Mouse (Mus musculus): ENCODE measurements around the gene Spint2. TPM values are rescaled to one million over a fixed set of nuclear protein-coding genes. Genes with fewer than 3 reads are reported as not detected.
A peak's percentile ranks its signal among the peaks of the same experiment; 100 is the strongest.
"Not testable (repeated sequence)": the region's sequence is repeated elsewhere in the genome, so short reads cannot be mapped to it uniquely, and the experiment has no call there.

Gene Spint2
- polyA plus RNA-seq, 2 experiments from 2014 or later: 66.6 to 70.2 TPM

- ATAC-seq: not testable (repeated sequence)
These were observed 44.1 kb downstream of the Spint2 start for GRCm38 (mm10) chr7:29237596-29237995.

GRCm38 (mm10) chr7:29236593-29236992 lies 45.1 kb downstream of the Spint2 start:
- ATAC-seq: no peak

DNA sequence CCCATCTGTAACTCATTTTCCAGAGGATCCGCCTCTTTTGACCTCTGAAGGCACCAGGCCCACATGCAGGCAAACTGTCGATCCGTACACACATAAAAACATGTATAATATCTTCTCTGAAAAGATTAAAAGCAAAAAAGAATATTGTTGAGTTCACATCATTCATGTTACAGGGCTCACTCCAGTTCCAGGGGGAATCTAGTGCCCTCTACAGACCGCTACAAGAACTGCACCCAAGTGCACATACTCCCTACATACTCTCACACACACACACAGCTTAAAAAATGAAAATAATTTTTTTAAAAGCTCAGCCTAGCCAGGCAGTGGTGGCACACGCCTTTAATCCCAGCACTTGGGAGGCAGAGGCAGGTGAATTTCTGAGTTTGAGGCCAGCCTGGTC lies 47.1 kb downstream of the Spint2 start:
- ATAC-seq: no peak

- no peak for ATAC-seq
These were observed 48.0 kb downstream of the Spint2 start for GRCm38 (mm10) chr7:29233745-29234144.

- ATAC-seq: peak; percentile 38
These were observed 49.3 kb downstream of the Spint2 start, which contains the start of gene Kcnk6 for GRCm38 (mm10) chr7:29232247-29233013. Kcnk6 (minus strand) TSS chr7:29232515.

GRCm38 (mm10) chr7:29231517-29231916 lies 50.2 kb downstream of the Spint2 start:
- ATAC-seq: no peak

DNA sequence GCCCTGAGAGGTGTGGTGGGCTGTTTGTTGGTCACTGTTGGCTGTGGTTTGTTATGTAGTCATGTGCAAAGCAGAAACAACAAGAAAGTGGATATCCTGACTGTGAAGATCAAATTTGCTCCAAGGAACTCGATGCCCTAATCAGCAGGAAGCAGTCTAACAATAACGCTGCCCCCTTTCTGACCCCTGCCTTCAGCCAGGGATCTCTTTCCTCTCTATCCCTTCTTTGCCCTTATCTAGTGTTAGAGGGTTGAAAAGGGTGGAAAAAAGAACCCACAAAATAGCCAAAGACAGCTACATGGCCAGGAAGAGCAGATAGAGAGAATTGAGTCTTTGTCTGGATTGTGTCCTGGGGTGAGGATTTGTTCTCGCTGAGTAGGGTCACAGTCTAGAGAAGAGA lies 51.2 kb downstream of the Spint2 start:
- no peak for ATAC-seq

DNA sequence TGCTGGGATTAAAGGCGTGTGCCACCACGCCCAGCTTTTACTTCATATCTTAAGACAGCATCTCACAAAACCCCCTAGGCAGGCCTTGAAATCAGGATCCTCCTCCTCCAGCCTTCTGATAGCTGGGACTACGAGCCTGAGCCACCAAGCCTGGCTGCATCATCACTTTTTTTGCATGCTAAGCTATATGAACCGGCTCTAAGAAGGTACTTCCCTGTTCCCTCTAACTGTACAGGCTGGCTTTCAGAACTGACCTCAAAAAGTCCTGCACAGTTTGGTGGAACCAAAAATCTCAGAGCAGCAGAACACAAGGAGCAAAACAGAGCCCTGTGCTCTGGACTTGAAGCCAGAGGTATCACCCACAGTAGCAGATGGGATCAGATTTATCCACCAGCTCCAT lies 53.5 kb downstream of the Spint2 start:
- ATAC-seq: no peak

GRCm38 (mm10) chr7:29225520-29225919 lies 56.2 kb downstream of the Spint2 start:
- no peak for ATAC-seq

DNA sequence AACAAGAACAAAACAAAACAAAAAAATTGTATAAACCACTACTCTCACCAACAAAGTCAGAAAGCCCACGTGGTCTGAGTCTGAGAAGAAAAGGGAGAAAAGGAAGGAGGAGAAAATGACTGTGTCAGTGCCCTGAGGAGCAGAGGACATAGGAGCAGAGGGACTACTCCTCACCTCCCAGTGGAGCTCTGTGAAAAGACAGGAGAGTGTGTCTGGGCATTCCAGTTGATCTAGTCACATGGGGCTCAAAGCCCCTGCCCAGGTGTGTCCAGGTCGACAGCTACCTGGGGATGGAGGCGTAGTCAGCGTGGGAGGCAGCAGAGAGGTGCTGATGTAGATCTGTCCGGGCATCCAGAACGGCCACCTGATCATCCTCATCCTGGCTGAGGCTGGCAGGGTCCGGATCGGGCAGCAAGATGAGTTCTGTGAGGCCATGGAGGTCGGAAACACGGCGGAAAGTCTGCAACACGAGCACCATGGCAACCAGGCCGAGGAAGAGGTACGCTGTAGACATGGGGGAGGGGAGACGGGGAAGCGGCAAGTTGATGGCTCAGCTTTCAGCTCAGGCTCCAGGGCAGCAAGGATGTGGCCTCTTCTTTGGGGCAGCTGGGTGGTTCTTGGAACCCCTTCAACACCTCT lies 56.8 kb downstream of the Spint2 start:
- no peak for ATAC-seq

DNA sequence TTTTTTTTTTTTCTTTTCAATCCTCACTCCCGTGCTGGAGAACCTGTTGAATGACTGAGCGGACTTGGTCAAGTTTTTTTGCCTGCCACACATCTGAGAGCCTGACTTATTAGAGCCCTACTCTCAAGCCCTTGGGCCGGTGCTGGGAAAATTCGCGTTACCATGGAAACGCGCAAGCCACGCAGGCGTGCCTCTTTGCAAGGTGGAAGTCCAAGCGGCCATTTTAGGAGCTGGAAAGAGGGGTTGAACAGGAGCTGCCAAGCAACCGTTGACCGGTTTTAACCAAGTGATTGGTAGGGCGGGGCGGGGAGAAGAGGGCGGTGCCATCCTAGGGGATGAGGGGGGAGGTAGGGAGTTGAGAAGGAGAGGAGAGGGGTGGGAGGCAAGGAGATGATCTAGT lies 66.9 kb downstream of the Spint2 start:
- ATAC-seq: no peak

- ATAC-seq: no peak
These were observed 67.5 kb downstream of the Spint2 start for GRCm38 (mm10) chr7:29214236-29214635.

- no peak for ATAC-seq
These were observed 68.0 kb downstream of the Spint2 start, which contains the start of gene Catsperg1 for GRCm38 (mm10) chr7:29213675-29214082. Catsperg1 (minus strand) TSS chr7:29214035.

GRCm38 (mm10) chr7:29212775-29213560 lies 68.7 kb downstream of the Spint2 start:
- ATAC-seq: not testable (repeated sequence)

DNA sequence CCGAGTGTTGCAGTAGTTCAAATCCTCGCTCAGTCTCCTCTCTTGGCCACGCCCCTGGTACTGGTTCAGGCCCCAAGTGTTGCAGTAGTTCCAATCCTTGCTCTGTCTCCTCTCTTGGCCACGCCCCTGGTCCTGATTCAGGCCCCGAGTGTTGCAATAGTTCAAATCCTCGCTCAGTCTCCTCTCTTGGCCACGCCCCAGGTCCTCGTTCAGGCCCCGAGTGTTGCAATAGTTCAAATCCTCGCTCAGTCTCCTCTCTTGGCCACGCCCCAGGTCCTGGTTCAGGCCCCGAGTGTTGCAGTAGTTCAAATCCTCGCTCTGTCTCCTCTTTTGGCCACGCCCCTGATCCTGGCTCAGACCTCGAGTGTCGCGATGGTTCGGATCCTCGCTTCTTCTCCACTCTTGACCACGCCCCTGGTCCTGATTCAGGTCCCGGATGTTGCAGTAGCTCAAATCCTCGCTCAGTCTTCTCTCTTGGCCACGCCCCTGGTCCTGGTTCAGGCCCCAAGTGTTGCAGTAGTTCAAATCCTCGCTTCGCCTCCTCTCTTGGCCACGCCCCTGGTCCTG lies 69.4 kb downstream of the Spint2 start:
- ATAC-seq: no peak

GRCm38 (mm10) chr7:29211415-29212198 lies 70.1 kb downstream of the Spint2 start:
- peak; percentile 93 for ATAC-seq

- ATAC-seq: peak; percentile 41
These were observed 70.7 kb downstream of the Spint2 start for GRCm38 (mm10) chr7:29211013-29211412.

Other genes with a start within 250 kb of the Spint2 start
- under 1 TPM; 0.03 to 0.05 TPM for gene Ryr1, start 156.7 kb downstream of the Spint2 start, polyA plus RNA-seq (2017; shearing (Covaris generic))
- gene Rasgrp4, start 147.1 kb downstream of the Spint2 start, polyA plus RNA-seq (2017; shearing (Covaris generic)): 1 to 10 TPM in 1 of 2 experiments, under 1 TPM in 1; 0.95 to 1.1 TPM
- 10 to 100 TPM; 11.4 to 16.3 TPM for gene Fam98c, start 125.7 kb downstream of the Spint2 start, polyA plus RNA-seq (2017; shearing (Covaris generic))
- not detected for gene Ggn, start 111.7 kb downstream of the Spint2 start, polyA plus RNA-seq (2017; shearing (Covaris generic))
- under 1 TPM in 1 of 2 experiments, not detected in 1; 0.78 TPM for gene Spred3, start 111.5 kb downstream of the Spint2 start, polyA plus RNA-seq (2017; shearing (Covaris generic))
- 100 to 1,000 TPM; 214 to 229 TPM for gene Psmd8, start 101.2 kb downstream of the Spint2 start, polyA plus RNA-seq (2017; shearing (Covaris generic))
- under 1 TPM in 1 of 2 experiments, not detected in 1; 0.15 TPM for gene Catsperg1, start 67.9 kb downstream of the Spint2 start, polyA plus RNA-seq (2017; shearing (Covaris generic))
- gene Kcnk6, start 49.4 kb downstream of the Spint2 start, polyA plus RNA-seq (2017; shearing (Covaris generic)): 1 to 10 TPM; 1.6 to 1.9 TPM
- 10 to 100 TPM; 57.6 to 73.2 TPM for gene Yif1b, start 43.6 kb downstream of the Spint2 start, polyA plus RNA-seq (2017; shearing (Covaris generic))
- 1 to 10 TPM; 2.7 to 3.6 TPM for gene 2200002D01Rik, start 33.4 kb downstream of the Spint2 start, polyA plus RNA-seq (2017; shearing (Covaris generic))
- not detected for gene Ppp1r14a, start 7.4 kb upstream of the Spint2 start, polyA plus RNA-seq (2017; shearing (Covaris generic))
- gene Dpf1, start 22.0 kb upstream of the Spint2 start, polyA plus RNA-seq (2017; shearing (Covaris generic)): not detected
- gene Sipa1l3, start 236.7 kb upstream of the Spint2 start, polyA plus RNA-seq (2017; shearing (Covaris generic)): 1 to 10 TPM; 2.4 to 5.0 TPM

Data from activated CD4-positive, CD25-positive, alpha-beta regulatory T cell, adult 4 months (primary cell).